Mouse (Mus musculus): ENCODE measurements at regions not wholly inside any gene's neighbourhood (a gene's known extent, or its start where the extent isn't known, plus 50 kb on each side); places are given as distances from the start of the nearest gene placed in this dataset.

DNA sequence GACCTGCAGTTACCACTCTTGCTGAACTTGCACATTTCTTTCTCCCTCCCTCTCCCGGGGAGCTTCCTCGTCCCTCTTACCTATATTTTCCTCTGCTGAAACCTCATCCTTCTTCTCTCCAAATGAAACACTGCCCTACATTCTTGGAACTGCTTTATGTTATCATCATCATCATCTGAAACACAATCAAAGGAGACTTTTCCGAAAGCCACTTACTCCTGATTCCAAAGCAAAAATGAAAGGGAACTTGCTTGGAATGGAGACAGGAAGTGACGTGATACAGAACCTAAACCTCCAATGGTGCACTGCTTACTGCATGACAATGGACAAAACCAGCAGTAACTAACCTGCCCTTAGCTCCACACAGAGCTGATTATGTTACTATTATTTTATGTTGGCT is 287.2 kb upstream of the Btbd3 start:
- DNase-seq = no peak

DNA sequence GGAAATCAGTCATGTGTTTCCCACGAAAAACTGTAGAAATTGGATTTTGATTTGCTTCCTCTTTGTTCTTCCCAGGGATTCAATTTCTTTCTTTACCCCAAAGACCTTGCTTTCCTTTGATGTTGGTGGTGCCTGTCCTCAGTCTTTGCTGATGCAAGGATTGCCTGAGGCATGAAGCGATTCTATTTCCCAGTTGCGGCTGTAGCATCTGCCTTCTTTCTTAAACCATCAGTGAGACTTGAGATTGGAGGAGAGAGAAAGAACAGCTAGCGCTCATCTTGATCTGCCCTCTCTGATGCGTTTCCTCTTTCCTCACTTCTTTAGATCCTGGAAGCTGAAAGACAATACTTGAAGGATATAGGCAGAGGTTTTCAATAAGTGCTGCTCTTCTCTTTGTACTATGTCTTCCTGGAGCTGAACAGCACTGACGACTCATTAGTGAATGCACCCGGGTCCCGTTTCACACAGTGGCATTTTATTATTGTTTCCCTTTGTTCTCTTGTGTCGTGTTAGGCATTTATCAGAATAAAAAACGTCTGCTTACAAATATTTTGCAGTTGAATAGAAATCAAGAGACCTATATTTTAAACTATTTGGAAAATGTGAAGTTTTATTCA is 289.8 kb upstream of the Btbd3 start:
- DNase-seq = no peak

DNA sequence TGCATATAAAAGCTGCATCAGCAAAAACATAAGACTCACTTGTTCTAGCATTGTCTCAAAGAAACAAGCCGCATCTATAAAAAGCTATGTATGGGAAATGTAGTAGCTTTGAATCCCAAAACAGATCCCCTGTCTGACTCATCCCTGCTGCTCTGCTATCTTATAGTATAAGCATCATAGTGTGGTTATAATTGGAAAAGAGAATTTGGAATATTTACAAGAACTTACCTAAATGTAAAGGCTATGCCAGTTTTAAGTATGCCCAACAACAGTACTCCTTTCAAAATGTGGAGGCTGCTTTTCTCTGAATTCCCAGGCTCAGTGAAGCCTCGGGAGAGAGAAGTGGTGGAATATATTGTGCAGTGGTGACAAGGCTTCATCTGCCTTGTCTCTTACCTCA is 301.5 kb upstream of the Btbd3 start:
- no peak for DNase-seq

DNA sequence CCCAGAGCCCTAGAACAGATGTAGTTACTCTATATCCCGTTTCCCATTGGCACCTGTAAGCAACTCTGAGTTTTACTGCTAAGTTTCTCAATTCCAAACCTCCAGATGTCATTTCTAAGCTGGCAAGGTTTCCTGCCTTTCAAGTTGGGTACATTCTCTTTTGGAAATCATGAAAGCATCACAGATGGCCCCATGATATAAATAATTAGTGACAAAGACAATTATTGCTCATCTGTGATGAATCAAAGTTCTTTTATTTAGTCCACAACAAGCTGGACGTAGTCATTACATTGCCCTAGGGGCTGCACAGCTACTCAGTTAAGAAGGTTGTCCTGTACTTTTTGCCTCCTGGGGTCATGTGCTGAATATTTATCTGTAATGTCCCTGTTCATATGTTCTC is 303.2 kb upstream of the Btbd3 start:
- no peak for DNase-seq

GRCm38 (mm10) chr2:137951942-137952341 is 304.4 kb upstream of the Btbd3 start:
- DNase-seq = no peak

DNA sequence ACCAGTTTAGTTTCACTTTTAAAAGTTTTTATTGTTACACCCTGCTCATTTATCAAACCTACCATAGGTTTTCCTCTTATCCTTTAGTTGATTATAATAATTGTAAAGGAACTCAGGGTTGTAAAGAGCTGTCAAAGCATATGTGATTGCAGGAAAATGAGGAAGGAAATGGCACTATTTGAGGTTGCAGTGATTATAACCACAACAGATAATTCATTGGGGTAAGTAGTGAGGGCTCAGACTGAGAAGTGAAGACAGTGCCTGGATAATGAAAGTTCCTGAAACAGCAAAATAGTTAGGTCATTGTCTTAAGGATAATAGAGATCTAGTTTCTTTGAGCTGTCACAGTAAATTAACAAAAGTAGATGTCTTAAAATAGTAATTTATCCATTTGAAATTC is 305.4 kb upstream of the Btbd3 start:
- no peak for DNase-seq

DNA sequence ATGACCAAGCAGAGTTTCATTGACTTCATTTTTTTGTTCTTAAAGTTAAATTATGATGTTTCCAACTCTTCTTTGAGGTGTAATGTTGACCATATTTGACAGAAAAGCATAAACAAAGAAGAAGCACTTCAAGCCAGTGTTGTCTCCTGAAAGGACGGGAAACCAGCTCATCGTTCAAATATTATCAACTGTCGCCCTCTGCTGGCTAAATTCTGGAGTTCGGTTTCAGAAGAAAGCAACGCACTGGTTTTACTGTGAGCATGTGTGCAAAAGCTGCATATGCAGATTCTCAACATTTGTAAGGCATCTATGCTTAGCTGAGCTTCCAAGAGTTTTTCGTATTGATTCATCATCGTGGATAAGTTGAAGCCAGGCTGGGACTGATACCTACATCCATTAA is 313.6 kb upstream of the Btbd3 start:
- DNase-seq = peak; percentile 86

DNA sequence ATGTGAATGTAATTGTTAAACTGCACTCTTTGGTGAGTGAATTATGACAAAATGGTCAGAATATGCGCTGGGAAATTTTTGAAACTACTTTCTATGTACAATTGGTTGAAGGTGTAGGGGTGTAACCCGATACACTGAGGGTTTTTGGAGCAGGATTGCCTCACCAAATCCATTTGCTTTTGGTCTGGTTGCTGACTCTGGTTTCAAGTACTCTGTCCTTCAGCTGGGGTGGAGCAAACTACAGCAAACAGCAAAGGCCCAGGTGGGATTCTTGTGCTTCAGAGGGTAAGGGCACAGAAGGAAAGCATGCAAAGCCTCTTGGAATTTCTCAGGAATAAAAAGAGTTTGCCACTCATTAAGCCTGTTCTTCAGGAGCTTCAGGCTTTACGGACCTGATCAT is 316.8 kb upstream of the Btbd3 start:
- DNase-seq = no peak

DNA sequence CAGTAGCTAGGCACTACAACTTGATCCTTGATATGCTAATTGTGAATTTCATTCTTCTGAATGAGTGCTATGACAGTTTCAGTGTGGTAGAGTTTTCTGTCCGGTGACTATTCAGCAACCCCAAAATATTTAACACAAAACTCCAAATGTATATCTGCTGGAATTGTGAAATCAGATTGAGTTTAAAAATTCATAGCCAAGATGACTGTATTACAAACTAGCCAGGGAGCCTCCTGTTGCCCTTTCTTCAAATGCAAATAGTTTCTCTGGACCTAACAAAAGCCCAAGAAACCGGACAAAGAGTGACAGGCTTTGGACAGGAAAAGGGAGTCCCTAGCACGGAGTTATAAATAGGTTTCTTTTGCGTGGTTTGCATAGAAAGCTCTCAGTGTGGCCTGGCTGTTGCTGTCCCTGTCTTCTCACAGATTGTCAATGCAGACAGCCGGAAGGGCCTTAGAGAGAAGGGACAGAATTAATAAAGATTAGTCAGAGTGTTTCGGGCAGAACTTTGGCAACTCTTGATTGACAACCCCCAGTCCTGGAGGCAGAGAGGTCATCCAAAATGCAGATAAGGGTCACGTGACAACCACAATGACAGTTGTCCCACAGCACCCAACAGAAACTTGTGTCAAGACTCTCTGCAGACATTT is 317.4 kb upstream of the Btbd3 start:
- DNase-seq = peak; percentile 21

DNA sequence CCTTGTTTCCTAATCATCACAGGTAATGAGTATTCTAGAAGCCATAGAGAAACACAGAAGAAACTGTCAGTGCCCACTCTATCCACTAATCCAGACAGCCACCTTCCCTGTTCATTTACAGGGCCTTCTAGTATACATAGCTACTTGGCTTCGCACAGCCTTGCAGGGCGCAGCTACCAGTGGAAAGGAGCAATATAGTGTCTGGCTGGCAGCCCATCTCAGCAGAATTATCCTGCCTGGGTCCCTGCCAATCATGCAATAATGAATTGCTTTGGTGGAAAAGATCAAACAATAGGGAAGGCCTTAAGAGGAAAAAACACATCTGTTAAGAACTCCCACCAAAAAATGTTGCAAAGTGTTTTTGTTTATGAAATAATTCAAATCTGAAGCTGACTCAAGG is 319.8 kb upstream of the Btbd3 start:
- DNase-seq = no peak

- no peak for DNase-seq
These were observed 323.4 kb upstream of the Btbd3 start for GRCm38 (mm10) chr2:137932931-137933330.

- DNase-seq = no peak
These were observed 323.9 kb upstream of the Btbd3 start for GRCm38 (mm10) chr2:137932488-137932887.

- no peak for DNase-seq
These were observed 330.9 kb upstream of the Btbd3 start for GRCm38 (mm10) chr2:137925488-137925887.

DNA sequence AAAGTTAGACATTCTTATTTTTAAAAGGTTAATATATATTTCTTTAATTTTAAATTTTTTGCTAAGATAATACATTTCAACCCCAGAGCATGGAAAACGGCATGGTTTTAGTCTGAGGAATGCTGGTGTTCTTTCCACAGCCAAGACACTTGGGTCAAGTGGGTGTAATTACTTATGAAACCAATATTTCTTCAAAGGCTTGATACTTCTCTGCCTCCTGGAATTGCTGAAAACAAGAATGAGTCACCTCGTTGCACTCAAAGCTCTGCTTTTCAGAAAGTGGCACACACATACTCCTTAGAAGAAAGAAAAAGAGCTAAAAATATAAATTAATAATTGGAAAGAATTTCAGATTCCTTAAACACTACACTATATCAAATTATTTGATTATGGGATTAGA is 331.8 kb upstream of the Btbd3 start:
- DNase-seq = no peak

- DNase-seq = no peak
These were observed 357.9 kb upstream of the Btbd3 start for GRCm38 (mm10) chr2:137898425-137898824.

DNA sequence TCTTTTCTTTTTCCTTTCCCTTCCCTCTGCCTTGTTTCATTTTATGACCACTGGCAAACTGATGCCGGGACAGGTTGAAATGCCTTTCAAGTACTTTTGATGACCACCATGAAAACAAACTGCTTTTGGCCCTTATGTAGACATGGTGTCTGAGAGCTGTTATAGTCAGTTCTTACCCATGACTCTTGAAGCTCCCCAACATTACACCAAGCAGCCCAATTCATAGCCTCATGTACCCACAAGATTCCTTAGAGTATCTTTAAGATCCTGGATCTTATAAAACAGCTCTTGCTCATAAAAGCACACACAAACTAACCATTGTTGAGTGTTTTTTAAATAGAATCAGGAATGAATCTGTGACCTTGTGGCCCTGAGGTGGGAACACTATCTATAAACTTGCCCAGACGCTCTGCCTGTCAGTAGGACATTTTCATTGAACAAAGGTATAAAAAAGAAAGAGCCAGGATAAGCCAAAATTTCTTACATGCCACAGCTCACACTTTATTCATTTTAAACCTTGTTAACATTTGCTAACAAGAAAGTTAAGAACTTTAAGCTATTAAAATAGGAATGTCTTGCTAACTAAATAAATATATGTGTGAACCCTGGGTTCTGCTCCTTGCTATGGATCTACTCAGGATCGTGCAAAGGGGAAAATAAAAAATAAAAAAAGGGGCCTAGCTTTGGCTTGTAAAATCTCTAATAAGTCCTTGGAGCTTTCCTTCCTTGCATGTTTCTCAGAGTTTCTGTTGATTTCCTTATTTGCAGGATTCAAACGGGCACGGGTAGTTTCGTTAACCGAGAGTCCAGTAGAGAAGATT is 375.9 kb upstream of the Btbd3 start:
- DNase-seq = no peak

GRCm38 (mm10) chr2:137869676-137870075 is 386.7 kb upstream of the Btbd3 start:
- DNase-seq = no peak

DNA sequence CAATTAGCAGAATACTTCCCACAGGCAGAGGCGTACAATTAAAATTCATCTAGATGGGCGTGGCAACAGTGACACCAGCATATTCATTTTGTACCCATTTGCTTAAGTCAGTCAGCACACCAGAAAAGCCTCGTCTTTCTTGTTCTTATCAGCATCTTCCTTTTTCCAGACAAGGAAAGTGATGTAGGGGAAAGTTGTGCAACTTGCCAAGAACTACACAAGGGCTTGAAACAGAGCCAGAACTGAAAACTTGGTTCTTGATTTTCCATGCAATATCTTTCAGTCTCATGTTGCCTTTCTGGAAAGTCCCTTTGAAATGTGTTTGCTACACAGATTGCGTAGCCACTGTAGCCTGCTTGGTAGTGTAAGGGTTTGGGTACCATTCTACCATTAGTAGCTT is 401.9 kb upstream of the Btbd3 start:
- DNase-seq = peak; percentile 19

DNA sequence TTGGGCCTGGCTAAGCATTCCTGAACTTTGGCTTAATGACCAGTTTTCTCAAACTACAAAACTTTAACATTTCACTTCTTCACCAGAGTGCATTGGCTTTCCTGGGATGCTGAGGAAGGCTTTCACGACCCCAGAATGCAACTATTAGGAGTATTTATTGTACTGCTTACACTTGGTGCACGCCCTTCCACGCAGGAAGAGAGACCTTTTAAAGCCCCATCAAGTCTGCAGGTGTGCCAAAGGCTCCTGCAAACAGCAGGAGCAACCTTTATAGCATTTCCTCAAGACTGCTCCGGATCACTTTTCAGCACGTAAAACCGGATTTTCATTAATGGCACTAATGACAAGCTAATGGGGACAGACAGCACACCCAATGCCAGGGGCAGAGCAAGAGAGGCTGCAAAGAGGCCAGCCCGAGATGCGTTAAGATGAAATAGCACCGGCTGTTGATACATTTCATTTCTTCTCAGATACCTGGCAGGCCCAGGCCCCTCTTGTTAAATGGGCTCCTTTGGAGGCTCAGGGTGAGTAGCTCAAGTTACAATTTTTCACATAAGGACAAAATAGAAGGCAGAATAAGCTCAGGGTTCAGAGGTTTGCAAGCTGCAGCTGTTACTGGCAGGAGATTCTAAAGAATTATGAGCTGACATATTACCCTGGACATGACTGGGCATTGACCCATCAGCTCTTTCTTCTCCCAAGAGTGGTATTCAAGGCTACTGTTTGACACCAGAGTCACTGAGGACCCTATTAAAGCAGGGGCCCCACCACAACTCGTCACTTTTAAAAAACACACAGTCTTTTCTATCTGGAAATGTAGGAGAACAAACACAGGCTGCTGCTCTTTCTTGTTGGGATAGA is 402.7 kb upstream of the Btbd3 start:
- no peak for DNase-seq

- DNase-seq = no peak
These were observed 408.5 kb upstream of the Btbd3 start for GRCm38 (mm10) chr2:137847901-137848300.

- DNase-seq = no peak
These were observed 428.5 kb upstream of the Btbd3 start for GRCm38 (mm10) chr2:137827814-137828374.

DNA sequence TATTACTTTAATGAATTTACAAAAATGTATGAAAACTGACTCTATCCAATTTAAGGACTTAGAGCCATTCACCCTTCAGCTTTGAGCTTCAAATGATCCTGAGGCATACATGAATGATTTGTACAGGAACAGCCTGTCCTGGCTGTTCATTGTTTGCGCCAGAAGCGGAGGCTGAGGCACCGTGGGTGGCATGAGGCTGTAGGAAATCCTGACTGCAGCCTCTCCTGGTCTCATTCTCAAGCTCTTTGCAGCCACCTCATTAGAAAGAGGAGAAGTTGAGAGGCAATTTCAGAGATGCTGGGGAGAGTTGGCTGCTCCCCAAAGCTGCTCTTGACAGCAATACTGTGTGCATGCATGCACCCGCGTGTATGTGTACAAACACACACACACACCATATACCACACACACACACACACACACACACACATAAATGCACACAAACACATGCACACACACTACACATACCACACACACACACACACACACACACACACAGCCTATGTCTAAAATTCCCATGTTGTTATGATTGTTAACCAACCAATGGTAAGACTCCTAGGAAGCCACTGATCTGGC is 434.9 kb upstream of the Btbd3 start:
- no peak for DNase-seq

Measured in heart, postnatal 4 days (tissue).